In genomic region chr15:94722759-94723158, GRCm38 (mm10) we compare ENCODE assay signal across 9 mouse cellular contexts.
DNase-seq lines count a peak whose midpoint lies in the region; ATAC-seq and TF ChIP-seq lines count a peak whose summit lies in the region.
"Had no signal": no experiment of that assay in that cellular context is flagged by ENCODE, and none has a peak within 500 bp of the region (broad histone marks: within the 10 kb centered on the region; RNA-seq: fewer than 3 reads in every experiment).

No protein-coding gene starts in this region.

- no peak overlapping the region for H3K9ac ChIP-seq in liver, adult 2 months (ENCODE audit: low read depth, low read length)
- no peak overlapping the region for H3K9ac ChIP-seq in liver, embryonic 11.5 days (ENCODE audit: low read depth, low read length)

- TF ChIP-seq CTCF in liver, adult 2 months (IDR thresholded peaks at IDR 0.05; ENCODE audit: low read depth, low read length): no peak
- TF ChIP-seq CTCF in cerebellum, adult 2 months (IDR thresholded peaks at IDR 0.05; ENCODE audit: borderline replicate concordance, insufficient read depth, low read depth, low read length): peak; percentile 52; the same call in 1 of the 2 replicates

- no peak for TF ChIP-seq POLR2A in liver, adult 2 months (IDR thresholded peaks at IDR 0.05; ENCODE audit: extremely low read depth, insufficient read depth, low read length)
- no peak for TF ChIP-seq POLR2A in cerebellum, adult 2 months (IDR thresholded peaks at IDR 0.05; ENCODE audit: borderline replicate concordance, insufficient read depth, low read length)

- no peaks in the 10 kb centered on the region for H3K9me3 ChIP-seq in liver, embryonic 11.5 days (ENCODE audit: control insufficient read depth, low read length)

- no peak overlapping the region for H3K4me3 ChIP-seq in liver, adult 2 months (ENCODE audit: insufficient read depth, low read depth, low read length)
- no peak overlapping the region for H3K4me3 ChIP-seq in liver, embryonic 11.5 days (ENCODE audit: low read depth, low read length)
- H3K4me3 ChIP-seq in cerebellum, adult 2 months (replicated peaks; ENCODE audit: insufficient read depth, low read depth, low read length): no peak overlapping the region
- H3K4me3 ChIP-seq: erythroblast, embryonic 14.5 days had no signal

- H3K27me3 ChIP-seq in liver, adult 2 months (ENCODE audit: control insufficient read depth, insufficient read depth, low read length): no peaks in the 10 kb centered on the region
- no peaks in the 10 kb centered on the region for H3K27me3 ChIP-seq in liver, embryonic 11.5 days (replicated peaks; ENCODE audit: control insufficient read depth, insufficient read depth, low read length)
- H3K27me3 ChIP-seq in cerebellum, adult 2 months (ENCODE audit: control insufficient read depth, insufficient read depth, low read length): no peaks in the 10 kb centered on the region

- ATAC-seq in liver, embryonic 11.5 days (replicated peaks; ENCODE audit: low FRiP score): no peak

- H3K79me2 ChIP-seq in liver, adult 2 months (ENCODE audit: control insufficient read depth, insufficient read depth, low read length): no peaks in the 10 kb centered on the region

- no peak overlapping the region for H3K27ac ChIP-seq in liver, adult 2 months (replicated peaks; ENCODE audit: insufficient read depth, low read depth, low read length)
- H3K27ac ChIP-seq in liver, embryonic 11.5 days (ENCODE audit: low read depth, low read length): no peak overlapping the region
- no peak overlapping the region for H3K27ac ChIP-seq in cerebellum, adult 2 months (ENCODE audit: insufficient read depth, low read length)

- 19% methylated on average over 5 of the region's 5 CpGs for WGBS in liver, adult 2 months
- 27% methylated on average over 5 of the region's 5 CpGs for WGBS in liver, embryonic 11.5 days
- WGBS in cerebellum, adult 2 months: 28% methylated on average over 5 of the region's 5 CpGs

- H3K36me3 ChIP-seq in liver, adult 2 months (ENCODE audit: control insufficient read depth, insufficient read depth, low read length): no peaks in the 10 kb centered on the region
- no peaks in the 10 kb centered on the region for H3K36me3 ChIP-seq in liver, embryonic 11.5 days (ENCODE audit: control insufficient read depth, insufficient read depth, low read length)

- intact Hi-C loops in gastrocnemius, postnatal 14 days (cut with DNase I; ENCODE audit: low total_unique reads): loop anchor here (10.0 kb wide), 1 partner anchor 852 kb away; no protein-coding TSS in a partner anchor

- DNase-seq in liver, adult 2 months (ENCODE audit: extremely low read depth, low read depth, low spot score): peak; percentile 9
- no peak for DNase-seq in liver, embryonic 11.5 days (ENCODE audit: low spot score)
- peak; percentile 80 for DNase-seq in NIH3T3 (ENCODE audit: low read depth)
- peak; percentile 52 to 55 for DNase-seq in cerebellum, adult 2 months
- DNase-seq in gastrocnemius, postnatal 14 days: peak; percentile 15
- peak; percentile 81 for DNase-seq in left cerebral cortex, adult 18-20 months (ENCODE audit: low spot score in 2 of 2)
- DNase-seq in retina, postnatal 7 days (ENCODE audit: low read depth, low spot score): peak; percentile 49
- DNase-seq in spleen, adult 12 weeks (ENCODE audit: low spot score): no peak

- no peaks in the 10 kb centered on the region for H3K4me1 ChIP-seq in liver, adult 2 months (ENCODE audit: control insufficient read depth, insufficient read depth, low read length)
- no peaks in the 10 kb centered on the region for H3K4me1 ChIP-seq in liver, embryonic 11.5 days (replicated peaks; ENCODE audit: control insufficient read depth, insufficient read depth, low read length)
- H3K4me1 ChIP-seq in cerebellum, adult 2 months (ENCODE audit: control insufficient read depth, insufficient read depth, low read length): no peaks in the 10 kb centered on the region

- no peak overlapping the region for H3K4me2 ChIP-seq in liver, embryonic 11.5 days

Comparison
In these comparisons a context has a peak if more than half of its experiments do, and no peak if none do; other contexts are left out.
1. DNase-seq: peak in liver, adult 2 months (single experiment), NIH3T3 (single experiment), cerebellum, adult 2 months (2 of 2), gastrocnemius, postnatal 14 days (single experiment), left cerebral cortex, adult 18-20 months (2 of 2) and retina, postnatal 7 days (single experiment); none in liver, embryonic 11.5 days (single experiment) and spleen, adult 12 weeks (single experiment).